Mouse (Mus musculus) natural killer cell, adult 2 months (primary cell): ENCODE results near the gene Snx29.
"Not testable (repeated sequence)": the region's sequence is repeated elsewhere in the genome, so short reads cannot be mapped to it uniquely, and the experiment has no call there.

ENCODE experiments used
- DNase-seq, 2 experiments: peaks; one replicate each; pipeline ENCODE4 v3.0.0; 2022; ENCODE audit warnings: low spot score in 2 of 2

Snx29 gene

GRCm38 (mm10) chr16:11322409-11323323, at the start of gene Snx29:
Snx29 (plus strand) TSS chr16:11322908.
- peak; percentile 93 to 96 for DNase-seq

DNA sequence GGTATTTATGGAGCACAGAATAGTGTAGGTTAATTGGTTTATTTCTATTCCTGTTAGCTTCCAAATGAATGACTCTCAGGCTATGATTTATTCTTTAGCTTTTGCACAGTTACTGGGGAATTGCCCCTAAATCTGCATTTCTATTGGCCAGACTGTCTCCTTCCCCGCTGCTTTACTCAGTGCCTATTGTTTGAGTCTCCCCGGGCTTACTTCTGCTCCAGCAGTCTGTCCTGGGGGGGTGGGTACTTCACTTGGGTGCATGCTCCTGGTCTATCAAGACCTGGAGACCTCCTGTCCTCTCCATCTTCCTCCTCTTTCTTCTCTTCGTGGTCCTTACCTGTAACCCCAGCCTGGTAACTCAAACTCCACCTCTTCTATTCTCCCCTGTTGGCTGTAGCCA, 45.8 kb upstream of the Snx29 start:
- DNase-seq, result no peak

DNA sequence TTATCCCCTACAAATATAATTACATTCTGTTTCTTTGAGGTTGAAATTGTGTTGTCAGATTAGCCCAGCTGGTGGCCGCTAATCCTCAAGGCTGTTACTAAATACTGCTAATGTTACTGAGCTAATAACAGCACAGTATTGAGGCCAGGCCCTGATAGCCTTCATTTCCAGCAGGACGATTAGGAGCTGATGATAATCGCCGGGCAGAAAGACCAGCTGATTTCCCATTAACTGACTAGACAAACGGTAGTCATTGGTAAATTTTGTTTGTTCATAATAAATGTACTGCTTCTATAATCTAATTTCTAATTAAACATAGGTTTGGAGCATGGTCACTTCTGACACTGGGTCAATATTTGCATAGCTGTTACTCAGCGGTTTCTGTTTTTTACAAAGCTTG, 43.9 kb upstream of the Snx29 start:
- DNase-seq, result no peak

DNA sequence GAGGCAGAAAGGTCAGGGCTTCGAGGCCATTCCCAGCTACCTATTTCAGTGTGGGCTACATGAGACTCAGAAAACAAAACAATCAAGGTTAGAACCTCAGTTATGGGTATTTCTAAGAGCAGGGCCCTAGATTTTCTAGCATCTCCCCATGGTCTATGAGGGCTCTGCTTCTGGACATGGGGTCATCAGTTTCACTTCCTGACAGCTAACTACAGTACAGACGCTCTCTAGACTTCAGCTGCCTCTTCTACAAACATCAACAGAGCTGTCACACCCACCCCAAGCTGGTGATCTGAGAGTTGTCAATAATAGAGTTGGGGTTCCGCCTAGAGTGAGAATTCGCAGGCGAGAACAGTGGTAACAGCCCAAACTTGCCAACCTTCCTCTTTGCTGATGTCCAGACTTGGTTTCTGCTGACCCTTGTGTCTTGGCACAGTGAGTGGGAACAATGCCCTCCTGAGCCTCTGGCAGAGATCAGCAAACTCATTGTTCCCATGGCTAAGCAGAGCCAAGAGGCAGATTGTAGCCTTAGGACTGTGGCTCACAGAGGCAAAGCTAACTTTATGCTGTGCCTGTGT, 40.0 kb upstream of the Snx29 start:
- DNase-seq, result no peak

DNA sequence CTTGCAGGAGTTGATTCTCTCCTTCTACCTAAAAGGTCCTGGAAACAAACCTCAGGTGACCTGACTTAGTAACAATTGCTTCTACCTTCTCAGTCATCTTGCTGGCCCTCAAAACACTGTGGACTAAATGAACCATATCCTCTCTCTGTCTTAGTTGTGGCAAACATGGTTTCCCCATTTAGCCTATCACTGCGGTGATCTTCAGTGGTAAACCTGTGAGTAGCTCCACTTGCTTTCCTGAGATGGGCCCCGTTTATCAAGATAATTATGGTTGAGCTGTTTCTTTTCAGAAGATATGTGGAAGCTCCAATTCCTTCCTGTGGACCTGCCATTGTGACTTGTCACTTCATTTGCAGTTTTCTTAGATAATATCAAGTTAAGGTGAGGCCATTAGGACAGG, 37.8 kb upstream of the Snx29 start:
- DNase-seq, result peak in 1 of 2 experiments; percentile 6

DNA sequence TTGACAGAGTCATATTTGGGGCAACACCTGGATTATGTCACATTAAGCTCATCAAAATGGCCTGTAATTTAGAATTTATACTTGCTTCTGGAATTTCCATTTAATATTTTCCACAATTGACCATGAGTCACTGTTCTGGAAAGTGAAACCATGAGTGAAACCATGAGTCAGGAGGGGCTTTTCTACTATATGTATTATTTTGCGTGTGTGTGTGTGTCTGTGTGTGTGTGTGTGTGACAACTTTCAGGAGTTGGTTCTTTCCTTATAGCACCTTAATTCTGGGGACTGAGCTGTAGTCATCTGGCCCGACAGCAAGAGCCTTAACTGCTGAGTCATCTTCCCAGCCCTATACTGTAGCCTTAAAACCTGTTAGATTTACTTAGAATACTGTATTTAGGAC, 36.8 kb upstream of the Snx29 start:
- peak in 1 of 2 experiments; percentile 27 for DNase-seq

DNA sequence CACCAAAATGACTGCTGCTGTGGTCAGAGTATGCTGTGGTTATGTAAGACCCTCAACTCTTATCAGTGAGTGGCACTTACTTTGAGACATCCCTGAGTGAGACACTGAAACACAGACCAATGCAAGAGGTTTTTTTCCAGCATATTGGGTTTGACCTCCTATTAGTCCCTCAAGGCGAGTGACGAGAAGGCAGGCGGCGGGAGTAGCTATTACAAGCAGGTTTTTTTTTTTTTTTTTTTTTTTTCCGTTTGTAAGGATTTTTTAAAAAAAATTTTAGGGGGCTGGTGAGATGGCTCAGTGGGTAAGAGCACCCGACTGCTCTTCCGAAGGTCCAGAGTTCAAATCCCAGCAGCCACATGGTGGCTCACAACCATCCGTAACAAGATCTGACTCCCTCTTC, 33.8 kb upstream of the Snx29 start:
- not testable (repeated sequence) for DNase-seq

DNA sequence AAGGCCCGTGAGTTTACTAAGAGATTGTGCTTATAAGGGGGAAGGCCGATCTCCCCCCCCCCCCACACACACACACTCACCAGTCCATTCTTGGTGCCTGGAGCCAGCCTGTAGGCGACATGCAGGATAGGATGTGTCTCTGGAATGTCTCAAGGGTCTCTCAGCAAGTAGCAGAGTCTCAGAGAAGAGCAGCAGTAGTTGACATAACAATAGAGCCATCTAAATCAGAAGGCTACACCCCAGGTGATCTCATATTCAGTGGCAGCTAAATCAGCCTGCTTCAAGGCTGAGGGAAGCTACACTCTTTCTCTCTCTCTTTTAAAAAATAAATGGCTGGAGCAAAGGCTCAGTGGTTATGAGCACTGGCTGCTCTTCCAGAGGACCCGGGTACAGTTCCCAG, 27.1 kb upstream of the Snx29 start:
- not testable (repeated sequence) for DNase-seq

DNA sequence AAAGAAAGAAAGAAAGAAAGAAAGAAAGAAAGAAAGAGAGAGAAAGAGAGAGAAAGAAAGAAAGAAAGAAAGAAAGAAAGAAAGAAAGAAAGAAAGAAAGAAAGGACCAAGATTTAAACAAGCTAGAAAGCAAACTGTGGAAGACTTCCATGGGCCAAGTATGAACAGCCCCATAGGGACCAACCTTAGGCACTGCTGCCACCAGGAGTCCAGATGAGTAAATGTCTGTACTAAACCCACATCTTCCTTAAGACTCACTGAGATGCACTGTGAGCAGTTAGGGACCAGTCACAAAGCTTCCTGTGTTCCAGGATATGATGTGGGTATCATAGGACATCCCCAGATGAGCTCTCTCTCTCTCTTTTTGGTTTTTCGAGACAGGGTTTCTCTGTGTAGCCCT, 25.0 kb upstream of the Snx29 start:
- not testable (repeated sequence) for DNase-seq

DNA sequence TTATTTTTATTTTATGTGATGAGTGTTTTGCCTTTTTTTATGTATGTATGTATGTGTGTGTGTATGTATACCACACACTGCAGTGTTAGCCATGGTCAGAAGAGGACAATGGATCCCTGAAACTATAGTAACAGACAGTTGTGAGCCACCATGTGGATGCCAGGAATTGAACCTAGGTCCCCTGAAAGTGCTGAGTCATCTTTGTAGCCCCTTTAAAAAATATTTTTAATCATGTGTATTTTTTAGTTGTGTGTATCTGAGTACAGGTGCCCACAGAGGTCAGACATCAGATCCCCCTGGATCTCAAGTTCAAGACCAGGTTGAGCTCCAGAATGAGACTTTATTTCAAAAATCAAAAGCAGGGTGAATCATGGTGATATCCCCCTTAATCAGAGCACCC, 19.0 kb upstream of the Snx29 start:
- DNase-seq, result no peak

GRCm38 (mm10) chr16:11305531-11305930, 17.2 kb upstream of the Snx29 start:
- no peak for DNase-seq

DNA sequence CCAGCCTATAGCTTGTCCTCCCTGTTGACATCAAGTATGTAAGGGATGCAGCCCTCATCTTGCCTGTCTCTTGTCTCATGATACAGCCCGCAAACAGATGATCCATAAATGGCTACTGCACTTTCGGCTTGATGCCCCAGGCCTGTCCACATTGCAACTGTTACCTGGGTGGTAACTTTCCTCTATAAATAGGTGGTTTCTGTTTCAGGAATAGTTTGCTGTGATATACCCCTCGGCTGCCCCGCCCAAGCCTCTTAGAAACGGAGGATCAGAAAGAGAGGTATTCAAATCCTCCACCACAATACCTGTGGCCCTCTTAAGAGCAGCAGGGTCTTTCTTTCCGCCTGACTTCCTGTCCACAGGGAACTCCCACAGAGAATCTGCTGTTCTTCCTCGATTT, 9.2 kb upstream of the Snx29 start, which contains the start of gene Tnfrsf17:
TSS of gene Tnfrsf17 (plus strand) at position 301 of the 400 bp plus-strand sequence.
- no peak for DNase-seq

DNA sequence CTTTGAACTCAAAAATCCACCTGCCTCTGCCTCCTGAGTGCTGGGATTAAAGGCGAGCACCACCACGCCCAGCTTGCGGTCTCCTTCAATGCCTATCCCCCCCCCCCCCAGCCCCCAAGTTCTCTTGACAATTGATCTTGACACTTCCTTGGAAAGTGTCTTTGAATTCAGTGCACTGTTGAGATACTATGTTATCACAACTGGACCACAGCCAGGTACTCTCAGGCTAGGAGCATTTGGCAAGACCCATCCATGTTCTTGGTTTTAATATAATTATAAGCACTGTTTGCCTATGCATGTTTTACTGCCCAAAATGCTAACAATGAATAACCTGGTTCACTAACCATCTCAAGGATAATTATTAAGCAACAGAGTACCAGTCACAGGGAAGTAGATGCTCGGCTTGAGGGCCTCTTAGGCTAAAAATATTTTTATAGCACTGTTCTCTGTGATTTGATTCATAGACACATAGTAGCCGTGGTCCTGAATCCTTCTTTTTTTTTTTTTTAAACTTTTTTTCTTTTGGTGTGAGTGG, 6.9 kb upstream of the Snx29 start:
- DNase-seq, result no peak

DNA sequence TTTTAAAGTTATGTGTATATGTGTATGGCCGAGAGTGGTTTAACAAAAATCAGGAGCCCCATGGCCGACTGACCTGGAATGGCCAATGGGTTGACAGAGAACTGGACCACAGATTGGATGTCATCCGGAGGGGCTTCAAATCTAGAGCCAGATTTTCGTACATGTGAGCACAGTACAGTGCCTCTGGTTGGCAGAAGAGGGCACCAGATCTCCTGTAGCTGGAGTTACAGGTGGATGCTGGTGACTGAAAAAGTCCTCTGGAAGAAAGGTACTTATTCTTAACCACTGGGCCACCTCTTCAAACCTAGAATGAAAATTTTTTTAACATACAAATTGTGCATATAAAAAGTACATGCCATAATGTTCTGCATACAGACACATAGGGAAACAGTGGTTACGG, 6.0 kb upstream of the Snx29 start:
- DNase-seq, result no peak

DNA sequence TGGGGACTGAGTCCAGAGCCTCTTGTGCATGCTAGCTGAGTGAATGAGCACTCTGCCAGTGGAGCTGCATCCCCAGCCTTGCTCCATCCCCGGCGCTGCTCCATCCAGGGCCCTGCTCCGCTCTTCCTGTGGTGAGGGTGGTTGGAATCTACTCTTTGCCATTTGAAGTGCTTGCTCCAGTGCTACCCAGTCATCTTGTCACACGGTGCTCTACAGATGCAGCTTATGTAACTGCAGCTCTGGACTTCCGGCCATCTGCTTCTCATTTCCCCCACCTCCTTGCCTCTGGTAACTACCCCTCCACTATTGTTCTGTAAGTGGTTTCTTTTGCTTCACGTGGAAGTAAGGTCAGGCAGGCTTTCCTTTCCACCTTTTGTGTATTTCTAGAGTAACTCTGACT, 5.4 kb upstream of the Snx29 start:
- DNase-seq, result peak in 1 of 2 experiments; percentile 12

- DNase-seq, result peak in 1 of 2 experiments; percentile 13
Measured at GRCm38 (mm10) chr16:11323324-11324051, 780 bp downstream of the Snx29 start.

GRCm38 (mm10) chr16:11330081-11330800, 7.5 kb downstream of the Snx29 start:
- no peak for DNase-seq

GRCm38 (mm10) chr16:11331030-11331429, 8.3 kb downstream of the Snx29 start:
- no peak for DNase-seq

- peak in 1 of 2 experiments; percentile 23 for DNase-seq
Measured at GRCm38 (mm10) chr16:11343292-11343815, 20.6 kb downstream of the Snx29 start.

- no peak for DNase-seq
Measured at GRCm38 (mm10) chr16:11351903-11352302, 29.2 kb downstream of the Snx29 start.

GRCm38 (mm10) chr16:11359173-11359572, 36.5 kb downstream of the Snx29 start:
- no peak for DNase-seq
